Mouse (Mus musculus) CH12.LX (cell line): ENCODE results near the gene Cchcr1. TPM values are rescaled to one million over a fixed set of nuclear protein-coding genes. Genes with fewer than 3 reads are reported as not detected.

ENCODE experiments used
- DNase-seq: peaks from one replicate; pipeline ENCODE4 v3.0.0-alpha.2; 2013; ENCODE audit errors: extremely low read depth
- H3K27ac ChIP-seq: 2 replicates; pipeline ENCODE4 v1.5.1; 2012; ENCODE audit warnings: low read depth, mild to moderate bottlenecking, control low read depth, moderate library complexity; ENCODE audit not compliant: insufficient read depth
- H3K27me3 ChIP-seq: replicated peaks from 2 replicates; pipeline ENCODE3; 2012; ENCODE audit warnings: inconsistent platforms
- H3K36me3 ChIP-seq, 2 experiments: replicated peaks in 1 of 2; 2 replicates each; pipeline versions ENCODE3 to v1.6.1; 2012; ENCODE audit warnings: inconsistent platforms in 1 of 2, low read length in 1 of 2, mild to moderate bottlenecking in 1 of 2, mixed read lengths in 1 of 2, moderate library complexity in 1 of 2; ENCODE audit not compliant: control insufficient read depth in 1 of 2, insufficient read depth in 1 of 2
- H3K4me1 ChIP-seq, 2 experiments: 2 replicates each; pipeline ENCODE4 v1.6.1; 2012; ENCODE audit warnings: inconsistent platforms in 1 of 2, moderate library complexity in 1 of 2; ENCODE audit not compliant: insufficient read depth in 2 of 2, control insufficient read depth in 1 of 2
- H3K4me2 ChIP-seq: 2 replicates; pipeline ENCODE4 v1.6.1; 2012; ENCODE audit warnings: low read depth, mild to moderate bottlenecking, control low read depth; ENCODE audit not compliant: poor library complexity, insufficient read depth, severe bottlenecking
- H3K4me3 ChIP-seq, 3 experiments: fragments of 150-350 bp in 1 of 3; sonication (generic) in 1 of 3; replicated peaks in 1 of 3; 2 replicates each; pipeline versions ENCODE3 to v1.5.1; 2011 to 2012; ENCODE audit warnings: low read depth in 2 of 3, low read length in 2 of 3, mild to moderate bottlenecking in 2 of 3, moderate library complexity in 2 of 3, control low read depth in 1 of 3, improper control_type of control experiment in 1 of 3, inconsistent platforms in 1 of 3, mixed read lengths in 1 of 3; ENCODE audit not compliant: poor library complexity in 1 of 3
- H3K79me2 ChIP-seq: replicated peaks from 2 replicates; pipeline ENCODE4 v1.6.1; 2012; ENCODE audit warnings: mild to moderate bottlenecking, moderate library complexity; ENCODE audit not compliant: control insufficient read depth, poor library complexity, insufficient read depth, severe bottlenecking; ENCODE audit errors: extremely low read depth
- H3K9ac ChIP-seq: 2 replicates; pipeline ENCODE4 v1.6.1; 2012; ENCODE audit warnings: low read depth, mild to moderate bottlenecking, control low read depth, moderate library complexity; ENCODE audit not compliant: insufficient read depth
- H3K9me3 ChIP-seq: replicated peaks from 2 replicates; pipeline ENCODE3; 2012; ENCODE audit warnings: low read length, inconsistent platforms, mixed read lengths
- BHLHE40 ChIP-seq: IDR thresholded peaks from 2 replicates; pipeline ENCODE4 v1.6.1; 2011; ENCODE audit warnings: mild to moderate bottlenecking, low read depth, low read length, improper control_type of control experiment
- CHD1 ChIP-seq: IDR thresholded peaks from 2 replicates; pipeline ENCODE4 v1.6.1; 2012; ENCODE audit warnings: low read depth, low read length, improper control_type of control experiment, inconsistent platforms
- CTCF ChIP-seq, 2 experiments: IDR thresholded peaks in 1 of 2; conservative IDR thresholded peaks in 1 of 2; 2 replicates each; pipeline ENCODE4 v1.5.1; 2011 to 2012; ENCODE audit warnings: low read depth in 2 of 2, low read length in 2 of 2, improper control_type of control experiment in 1 of 2, inconsistent platforms in 1 of 2, mild to moderate bottlenecking in 1 of 2, moderate library complexity in 1 of 2
- E2F4 ChIP-seq: IDR thresholded peaks from 2 replicates; pipeline ENCODE4 v1.6.1; 2011; ENCODE audit warnings: low read depth, low read length, improper control_type of control experiment; ENCODE audit not compliant: insufficient replicate concordance
- EP300 ChIP-seq: IDR thresholded peaks from 2 replicates; pipeline ENCODE4 v1.6.1; 2011; ENCODE audit warnings: low read length, improper control_type of control experiment
- HCFC1 ChIP-seq: IDR thresholded peaks from 2 replicates; pipeline ENCODE4 v1.6.1; 2012; ENCODE audit warnings: low read depth, mild to moderate bottlenecking, inconsistent platforms, low read length, improper control_type of control experiment
- IRF4 ChIP-seq: IDR thresholded peaks from 2 replicates; pipeline ENCODE4 v1.6.1; 2014; ENCODE audit warnings: low read depth, mild to moderate bottlenecking, inconsistent platforms, low read length, improper control_type of control experiment
- JUND ChIP-seq: conservative IDR thresholded peaks from 2 replicates; pipeline ENCODE4 v1.6.1; 2011; ENCODE audit warnings: low read depth, low read length, improper control_type of control experiment
- MAFK ChIP-seq: IDR thresholded peaks from 2 replicates; pipeline ENCODE4 v1.6.1; 2011; ENCODE audit warnings: low read length, improper control_type of control experiment; ENCODE audit not compliant: insufficient replicate concordance
- MAZ ChIP-seq: IDR thresholded peaks from 2 replicates; pipeline ENCODE4 v1.6.1; 2012; ENCODE audit warnings: low read depth, mild to moderate bottlenecking, inconsistent platforms, low read length, improper control_type of control experiment, moderate library complexity
- MEF2A ChIP-seq: IDR thresholded peaks from 2 replicates; pipeline ENCODE4 v1.6.1; 2014; ENCODE audit warnings: low read depth, mild to moderate bottlenecking, inconsistent platforms, low read length, improper control_type of control experiment, borderline replicate concordance
- MXI1 ChIP-seq: IDR thresholded peaks from 2 replicates; pipeline ENCODE4 v1.6.1; 2011; ENCODE audit warnings: mild to moderate bottlenecking, low read depth, low read length, improper control_type of control experiment
- NRF1 ChIP-seq: IDR thresholded peaks from 2 replicates; pipeline ENCODE4 v1.6.1; 2014; ENCODE audit warnings: low read depth, mild to moderate bottlenecking, inconsistent platforms, low read length, improper control_type of control experiment, moderate library complexity
- POLR2A ChIP-seq: IDR thresholded peaks from 2 replicates; pipeline ENCODE4 v1.6.1; 2011; ENCODE audit warnings: low read depth, mild to moderate bottlenecking, improper control_type of control experiment, low read length
- RCOR1 ChIP-seq: conservative IDR thresholded peaks from 2 replicates; pipeline ENCODE4 v1.6.1; 2012; ENCODE audit warnings: low read depth, mild to moderate bottlenecking, inconsistent platforms, low read length, improper control_type of control experiment
- TCF12 ChIP-seq: IDR thresholded peaks from 2 replicates; pipeline ENCODE4 v1.6.1; 2014; ENCODE audit warnings: low read depth, mild to moderate bottlenecking, inconsistent platforms, low read length, improper control_type of control experiment
- ZMIZ1 ChIP-seq: IDR thresholded peaks from 2 replicates; pipeline ENCODE4 v1.6.1; 2012; ENCODE audit warnings: low read depth, mild to moderate bottlenecking, inconsistent platforms, low read length, improper control_type of control experiment
- dilution Hi-C: fragments of 300-500 bp; cut with MboI; formaldehyde crosslinking; loops from 2 replicates; pipeline ENCODE4 v1.14.3; 2020; ENCODE audit warnings: low sequenced_read_pairs; ENCODE audit not compliant: extremely low pct_unique_long_range_greater_than_20kb, extremely low pct_ligation_motif_present
- in situ Hi-C: fragments of 300-500 bp; cut with MboI; formaldehyde crosslinking; loops from 3 replicates; pipeline ENCODE4 v1.14.3; 2019; ENCODE audit warnings: low sequenced_read_pairs, low pct_ligation_motif_present, low pct_unique_long_range_greater_than_20kb, mixed read lengths
- polyA plus RNA-seq: library from polyadenylated mRNA; unstranded; fragments of >175 nt; gene quantifications from 2 replicates; pipeline ENCODE4 v1.2.1, GENCODE M21; 2012; ENCODE audit warnings: low read depth; ENCODE audit not compliant: insufficient read length
- total RNA-seq, 2 experiments: library from RNA; depleted of rRNA; stranded (reverse); fragments of 300-350 nt in 1 of 2; fragments of >200 nt in 1 of 2; gene quantifications; 2 replicates each; pipeline ENCODE4 v1.2.3; 2012 to 2014

Gene Cchcr1
- total and polyA plus RNA-seq, 3 experiments: 5.2 to 13.0 (median 11.3) TPM

DNA sequence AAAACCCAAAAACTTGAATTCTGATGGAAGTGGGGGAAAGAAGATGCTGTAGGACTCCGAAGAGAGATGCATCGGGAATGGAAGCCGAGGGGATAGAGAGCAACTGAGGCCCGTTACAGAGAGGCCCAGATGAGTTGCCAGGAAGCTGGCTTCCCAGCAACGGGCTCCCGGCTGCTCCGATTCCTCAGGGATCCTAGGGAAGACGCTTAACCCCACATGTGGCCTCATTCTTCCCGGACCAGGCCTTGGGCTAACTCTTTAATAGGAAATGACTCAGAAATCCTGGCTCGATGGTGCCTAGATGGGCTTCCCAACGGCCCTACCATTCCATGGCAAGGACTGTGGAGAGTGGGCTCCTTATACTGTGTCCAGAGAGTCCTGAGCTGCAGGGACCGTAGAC, 626 bp downstream of the Cchcr1 start:
- Histone ChIP-seq H3K27ac (no peak overlapping the region), H3K4me1 (peaks cover 7 to 41% of the 10 kb centered on the region in 2 experiments; a peak in 3 of 4 replicates), H3K9me3 (no peaks in the 10 kb centered on the region), H3K27me3 (no peaks in the 10 kb centered on the region), H3K9ac (peak overlapping the region; percentile 77), H3K4me3 (peak overlapping the region; percentile 67 to 72 (median 69)), H3K4me2 (peak overlapping the region; percentile 72), H3K79me2 (peaks cover 5% of the 10 kb centered on the region; the same call in 1 of the 2 replicates), H3K36me3 (peaks cover 11 to 51% of the 10 kb centered on the region in 2 experiments)
- dilution Hi-C loops: no loop called here
- in situ Hi-C loops: loop anchor here (5.0 kb wide), 1 partner anchor 35 kb away; the partner anchor contains the start of gene Cdsn
- no peak for DNase-seq
- no peak for TF ChIP-seq RCOR1
- TF ChIP-seq TCF12: no peak
- TF ChIP-seq EP300: no peak
- no peak for TF ChIP-seq ZMIZ1
- no peak for TF ChIP-seq IRF4
- no peak for TF ChIP-seq MAZ
- no peak for TF ChIP-seq E2F4
- no peak for TF ChIP-seq MXI1
- TF ChIP-seq MEF2A: no peak
- no peak for TF ChIP-seq BHLHE40

- dilution Hi-C loops (no loop called here), in situ Hi-C loops (no loop called here)
- Histone ChIP-seq H3K36me3 (peaks cover 40 to 80% of the 10 kb centered on the region in 2 experiments), H3K4me1 (peaks cover 0 to 6% of the 10 kb centered on the region in 2 experiments; a peak in 2 of 4 replicates), H3K4me2 (no peak overlapping the region), H3K27ac (no peak overlapping the region), H3K9ac (no peak overlapping the region), H3K9me3 (no peaks in the 10 kb centered on the region), H3K27me3 (no peaks in the 10 kb centered on the region), H3K79me2 (no peaks in the 10 kb centered on the region), H3K4me3 (no peak overlapping the region)
- TF ChIP-seq TCF12 (no peak), IRF4 (no peak), CHD1 (no peak), NRF1 (no peak), BHLHE40 (no peak), JUND (no peak), CTCF (conservative IDR thresholded peaks at IDR 0.05 in 1 of 2, IDR thresholded peaks at IDR 0.05 in 1 of 2; ENCODE audit: low read depth in 2 of 2, low read length in 2 of 2) (no peak), POLR2A (no peak), RCOR1 (no peak), HCFC1 (no peak), MAFK (no peak)
- DNase-seq: no peak
Observed at GRCm38 (mm10) chr17:35524354-35524753, 7.5 kb downstream of the Cchcr1 start.
